Mouse (Mus musculus): ENCODE results near the gene Pepd. TPM values are rescaled to one million over a fixed set of nuclear protein-coding genes. Genes with fewer than 3 reads are reported as not detected.

Pepd gene
- total RNA-seq (2023): 33.3 to 40.4 TPM (median 34.9 TPM) in 4 replicates

DNA sequence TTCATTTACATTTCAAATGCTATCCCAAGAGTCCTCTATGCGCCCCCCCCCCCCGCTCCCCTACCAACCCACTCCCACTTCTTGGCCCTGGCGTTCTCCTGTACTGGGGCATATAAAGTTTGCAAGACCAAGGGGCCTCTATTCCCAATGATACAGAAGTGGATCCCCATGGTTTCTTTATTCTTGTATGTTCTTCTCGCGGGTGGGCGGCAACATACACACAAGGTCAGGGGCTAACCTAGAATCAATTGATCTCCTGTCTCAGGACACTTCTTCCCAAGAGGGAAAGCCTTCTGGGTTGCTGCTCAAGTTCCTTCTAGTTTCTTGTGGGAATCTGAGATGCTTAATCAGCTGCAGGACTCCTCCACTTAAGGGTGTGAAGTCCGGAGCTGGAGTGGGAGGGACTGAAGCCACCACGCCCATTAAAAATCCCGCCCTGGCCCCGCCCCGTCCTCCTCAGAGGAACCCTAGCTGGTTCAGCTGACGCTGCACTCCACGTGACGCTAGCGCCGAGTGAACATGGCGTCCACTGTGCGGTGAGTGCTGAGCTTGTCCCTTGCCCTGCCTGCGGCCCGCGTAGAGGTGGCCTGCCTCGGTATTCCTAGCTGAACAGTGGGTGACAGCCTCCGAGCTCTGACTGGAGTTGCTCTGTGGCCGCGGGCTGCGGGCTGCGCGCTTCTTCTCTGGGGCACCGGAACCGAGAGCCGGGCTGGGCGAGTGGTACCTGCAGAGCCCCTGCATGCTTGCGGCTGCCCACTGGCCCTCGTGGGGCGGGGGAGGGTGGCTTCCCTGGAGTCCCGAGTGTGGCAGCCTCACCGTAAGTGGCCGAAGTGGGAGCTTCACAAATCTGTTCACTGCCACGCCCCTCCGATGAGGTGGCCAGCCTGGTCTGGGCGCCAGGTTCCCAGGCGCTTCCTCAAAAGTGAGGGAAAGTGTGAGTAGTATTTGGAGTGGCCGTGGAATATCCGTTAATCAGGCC lies at the start of gene Pepd:
Gene Pepd (plus strand): TSS at position 461 of the 979 bp plus-strand sequence.

DNA sequence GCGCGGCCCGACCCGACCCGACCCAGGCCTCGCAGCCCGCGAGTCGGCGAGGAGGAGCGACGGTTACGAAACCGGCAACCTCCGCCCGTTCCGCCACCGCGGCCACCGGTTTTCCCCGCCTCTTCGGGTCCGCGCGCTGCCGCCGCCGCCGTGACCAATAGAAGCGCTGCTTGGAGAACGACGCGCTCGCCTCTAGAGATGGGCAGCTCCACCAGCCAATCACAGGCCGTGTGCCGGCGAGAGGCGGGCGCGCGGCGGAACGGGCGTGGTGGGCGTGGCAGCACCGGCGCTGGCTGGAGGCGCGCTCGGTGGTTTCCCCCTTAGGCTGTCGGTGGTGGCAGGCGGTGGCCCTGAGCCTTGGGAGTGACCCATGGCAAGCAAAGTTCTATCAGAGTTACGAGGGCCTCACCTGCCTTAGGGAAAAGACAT lies 144.3 kb downstream of the Pepd start, which contains the start of gene Cebpg:
Gene Cebpg (minus strand): TSS at position 138 of the 429 bp plus-strand sequence.

Other genes with a start within 250 kb of the Pepd start
- gene Chst8, start 99.7 kb upstream of the Pepd start, total RNA-seq (2023): not detected in 4 replicates
- gene Cebpg, start 144.2 kb downstream of the Pepd start, total RNA-seq (2023): 28.6 to 40.5 TPM (median 35.9 TPM) in 4 replicates
- gene Cebpa, start 206.9 kb downstream of the Pepd start, total RNA-seq (2023): 0.39 to 1.6 TPM (median 0.50 TPM) in 4 replicates